Mouse (Mus musculus) c-Kit-positive CD71-positive TER-119-positive erythroid progenitor cells, embryonic 14.5 days (primary cell): ENCODE data around the gene Proca1.
"Not testable (repeated sequence)": the region's sequence is repeated elsewhere in the genome, so short reads cannot be mapped to it uniquely, and the experiment has no call there.

Experiments
- DNase-seq: peaks from one replicate; pipeline ENCODE4 v3.0.0-alpha.2; 2013; ENCODE audit warnings: low spot score

Gene Proca1

DNA sequence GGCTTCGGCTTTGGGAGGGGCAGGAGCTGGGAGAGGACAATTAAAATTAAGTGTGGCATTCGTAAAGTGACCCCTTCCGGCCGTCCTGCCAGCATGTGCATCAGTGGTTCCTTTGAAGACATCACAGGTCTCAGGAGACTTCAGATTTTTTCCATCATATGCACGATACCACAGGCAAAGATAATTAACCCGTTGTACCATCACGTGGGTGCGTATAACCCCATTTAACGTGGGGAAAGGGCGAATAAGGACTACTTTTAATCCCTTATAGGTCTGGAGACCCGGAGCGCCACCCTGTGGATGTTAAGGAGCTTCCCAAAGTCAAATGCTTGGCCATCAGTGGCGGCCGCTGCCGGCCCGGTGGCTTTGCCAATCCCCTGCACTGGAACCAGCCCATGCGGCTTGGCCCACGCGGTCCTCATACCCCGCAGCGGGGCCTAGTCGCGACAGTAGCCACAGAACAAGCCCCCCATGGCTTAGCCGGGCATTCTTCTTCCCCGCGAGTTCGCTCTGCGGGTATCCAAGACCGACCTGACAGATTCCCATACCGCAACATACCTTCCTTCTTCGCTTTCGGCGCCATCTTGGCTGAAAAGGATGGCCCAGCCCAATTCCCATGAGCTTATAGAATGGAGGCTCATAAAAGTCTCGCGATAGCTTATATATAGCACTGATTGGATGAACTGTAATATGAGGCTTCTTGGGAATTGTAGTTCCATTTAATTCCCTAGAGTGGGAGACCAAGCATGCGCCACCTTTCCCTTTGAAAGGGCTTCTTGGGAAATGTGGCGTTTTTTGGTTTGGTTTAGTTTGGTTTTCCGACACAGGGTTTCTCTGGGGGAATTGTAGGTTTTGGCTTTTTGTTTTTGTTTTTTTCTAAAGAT, 10.0 kb upstream of the Proca1 start, which contains the start of gene Rpl23a:
Gene Rpl23a, minus strand, starts transcription at position 624 of the 884 bp plus-strand sequence.
- peak; percentile 88 for DNase-seq

GRCm38 (mm10) chr11:78183884-78184514, 9.2 kb upstream of the Proca1 start:
- no peak for DNase-seq

DNA sequence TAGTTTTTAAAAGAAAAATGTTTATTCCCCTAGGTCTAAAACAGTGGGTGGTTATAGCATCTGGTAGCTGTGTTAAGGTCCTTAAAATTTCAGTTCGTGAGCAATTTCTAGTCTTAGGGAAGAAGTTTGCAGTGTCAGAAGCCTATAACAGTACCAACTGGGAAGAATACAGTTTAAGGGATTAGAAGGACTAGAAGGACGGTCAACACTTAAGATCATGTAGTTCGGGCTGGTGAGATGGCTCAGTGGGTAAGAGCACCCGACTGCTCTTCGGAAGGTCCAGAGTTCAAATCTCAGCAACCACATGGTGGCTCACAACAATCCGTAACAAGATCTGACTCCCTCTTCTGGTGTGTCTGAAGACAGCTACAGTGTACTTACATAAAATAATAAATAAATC, 8.5 kb upstream of the Proca1 start:
- not testable (repeated sequence) for DNase-seq

DNA sequence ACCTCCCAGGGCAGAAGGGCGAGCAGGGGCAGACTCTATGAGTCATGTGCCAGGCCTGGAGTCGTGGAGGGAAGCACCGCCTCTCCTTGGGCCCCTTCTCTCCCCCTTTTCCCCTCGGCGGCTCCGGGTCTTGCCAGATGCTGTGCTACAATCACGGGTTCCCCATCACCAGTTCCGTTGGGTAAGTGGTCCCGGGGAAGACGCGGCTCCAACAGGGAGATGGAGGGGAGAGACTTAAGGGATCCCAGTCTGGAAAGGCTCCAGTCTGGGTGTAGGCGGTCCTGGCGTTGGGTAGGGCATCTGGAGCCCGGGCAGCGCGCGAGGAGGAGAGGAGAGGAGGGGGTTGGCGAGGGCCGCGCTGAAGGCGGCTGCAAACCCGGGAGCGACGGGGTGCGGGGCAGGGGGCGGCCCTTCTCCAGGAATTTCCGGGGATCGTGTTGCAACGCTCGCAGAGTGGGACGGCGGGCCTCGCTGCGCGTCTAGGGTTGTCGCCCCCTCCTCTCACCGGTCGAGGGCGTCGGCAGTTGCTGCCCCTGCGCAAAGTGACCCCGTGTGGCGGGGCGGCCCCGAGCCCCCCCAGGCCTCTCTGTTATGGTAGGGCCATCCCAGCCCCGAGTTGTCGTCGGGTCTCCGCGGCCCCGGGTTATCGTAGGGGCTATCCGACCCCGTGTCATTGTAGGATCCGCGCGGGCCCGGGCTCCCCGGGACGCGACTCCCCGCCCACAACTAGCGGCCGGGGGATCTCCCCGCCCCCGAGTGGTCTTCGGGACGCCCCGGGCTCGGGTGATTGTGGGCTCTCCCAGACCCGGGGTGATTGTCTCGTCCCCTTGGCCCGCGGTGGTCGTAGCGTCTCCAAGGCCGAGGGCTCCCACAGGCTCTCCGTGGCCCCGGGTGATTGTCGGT, 4.6 kb upstream of the Proca1 start, which contains the start of gene Rab34:
Gene Rab34, plus strand, starts transcription at position 100 of the 903 bp plus-strand sequence.
- DNase-seq, result no peak

- DNase-seq, result no peak
Measured at GRCm38 (mm10) chr11:78189234-78190040, 3.8 kb upstream of the Proca1 start.

- no peak for DNase-seq
Measured at GRCm38 (mm10) chr11:78190041-78190440, 3.2 kb upstream of the Proca1 start.

DNA sequence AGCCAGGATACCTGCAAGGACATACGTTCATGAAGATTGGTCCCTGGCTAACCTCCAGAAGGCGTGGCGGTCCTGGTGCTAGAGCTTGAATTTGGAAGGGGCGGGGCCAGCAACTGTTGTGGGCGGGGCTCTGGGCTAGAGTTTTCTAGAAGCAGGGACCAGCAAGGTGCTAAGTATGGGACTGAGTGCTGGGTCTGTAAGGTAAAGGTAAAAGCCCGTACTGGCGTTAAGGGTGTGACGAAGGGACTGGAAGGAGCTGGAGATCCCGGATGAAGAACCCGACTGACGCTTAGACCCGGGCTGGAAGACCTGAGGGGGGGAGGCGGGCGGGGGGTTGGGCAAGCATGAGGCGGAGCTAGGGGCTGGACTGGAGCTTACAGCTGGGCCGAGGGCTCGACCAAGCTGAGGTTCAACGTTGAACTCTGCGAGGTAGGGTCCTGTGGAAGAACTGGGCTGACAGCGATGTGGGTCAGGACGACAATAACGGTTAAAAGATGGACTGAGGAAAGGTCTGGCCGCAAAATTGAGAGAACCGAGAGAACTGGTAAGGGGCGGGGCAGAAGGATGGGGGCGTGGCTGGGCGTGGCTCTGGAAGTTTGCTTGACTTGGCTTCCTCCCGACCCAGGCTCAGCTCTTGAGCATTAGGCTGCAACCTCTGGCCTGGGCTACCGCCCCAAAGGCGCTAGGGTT, 1.4 kb downstream of the Proca1 start:
- DNase-seq, result peak; percentile 81

GRCm38 (mm10) chr11:78195101-78195863, 2.1 kb downstream of the Proca1 start:
- no peak for DNase-seq

DNA sequence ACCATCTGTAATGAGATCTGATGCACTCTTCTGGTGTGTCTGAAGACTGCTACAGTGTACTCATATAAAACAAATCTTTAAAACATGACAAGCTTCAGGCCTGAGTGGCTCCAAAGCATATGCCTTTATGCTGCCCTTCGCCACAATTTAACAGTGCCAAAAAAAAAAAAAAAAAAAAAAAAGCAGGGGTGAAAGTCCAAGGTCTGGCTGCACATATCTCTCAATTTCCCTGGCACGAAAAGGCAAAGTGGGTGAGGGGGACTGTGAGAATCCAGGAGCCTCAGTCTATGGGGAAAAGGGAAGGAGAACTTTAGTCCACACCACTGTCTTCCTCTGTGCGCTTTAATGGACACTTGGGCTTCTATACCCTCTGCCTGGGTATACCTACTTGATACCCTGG, 9.2 kb downstream of the Proca1 start:
- no peak for DNase-seq

DNA sequence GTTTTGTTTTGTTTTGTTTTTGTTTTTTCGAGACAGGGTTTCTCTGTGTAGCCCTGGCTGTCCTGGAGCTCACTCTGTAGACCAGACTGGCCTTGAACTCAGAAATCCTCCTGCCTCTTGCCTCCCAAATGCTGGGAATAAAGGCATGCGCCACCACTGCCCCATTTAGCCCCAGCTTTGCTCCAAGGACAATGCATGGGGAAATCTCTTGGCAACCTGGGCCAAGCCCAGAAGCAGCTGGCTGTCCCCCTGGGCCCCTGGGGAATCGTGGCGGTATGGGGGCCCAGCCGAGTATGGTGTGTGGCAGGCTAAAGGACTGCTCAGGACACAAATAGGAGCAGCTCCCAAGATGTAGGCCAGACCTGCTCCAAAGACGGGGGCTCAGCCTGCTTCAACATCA, 11.1 kb downstream of the Proca1 start:
- no peak for DNase-seq

GRCm38 (mm10) chr11:78205361-78206206, 12.4 kb downstream of the Proca1 start:
- no peak for DNase-seq

- DNase-seq, result no peak
Measured at GRCm38 (mm10) chr11:78207190-78207589, 14.0 kb downstream of the Proca1 start.

DNA sequence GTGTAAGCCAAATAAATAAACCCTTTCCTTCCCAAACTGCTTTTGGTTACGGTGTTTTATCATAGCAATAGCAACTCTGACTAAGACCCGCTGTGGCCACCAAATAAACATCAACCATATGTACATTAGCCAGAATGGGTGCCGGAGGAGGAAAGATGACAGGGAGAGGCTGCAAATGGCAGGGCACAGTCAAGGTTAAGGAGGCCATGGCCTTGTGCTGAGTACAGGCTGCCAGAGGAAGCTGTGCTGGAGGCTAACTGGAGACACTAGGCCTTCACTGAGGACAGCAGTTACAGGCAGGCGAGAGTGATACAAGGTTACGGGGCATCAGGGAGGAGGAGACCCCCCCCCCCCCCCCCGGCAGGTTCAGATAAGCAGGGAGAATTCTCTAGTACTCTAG, 16.7 kb downstream of the Proca1 start:
- DNase-seq, result no peak

DNA sequence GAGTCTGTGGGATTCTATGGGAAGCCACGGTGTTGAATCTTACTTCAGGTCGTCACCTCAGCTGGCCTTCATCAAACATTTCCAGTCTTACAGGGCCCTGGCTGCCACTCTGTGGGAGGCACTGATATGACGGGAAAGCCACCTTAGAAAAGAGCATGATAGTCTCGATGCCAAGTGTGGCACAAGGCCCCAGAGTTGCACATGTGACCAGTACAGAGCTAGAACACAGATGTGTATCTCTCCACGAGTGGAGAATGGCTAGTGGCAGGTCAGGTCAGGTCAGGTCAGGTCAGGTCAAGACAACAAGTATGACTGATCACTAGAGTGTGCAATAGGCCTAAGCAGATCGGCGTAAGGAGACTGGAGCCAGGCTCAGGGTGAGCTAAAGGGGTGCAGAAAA, 17.4 kb downstream of the Proca1 start:
- DNase-seq, result no peak

- no peak for DNase-seq
Measured at GRCm38 (mm10) chr11:78211513-78211912, 18.3 kb downstream of the Proca1 start.

DNA sequence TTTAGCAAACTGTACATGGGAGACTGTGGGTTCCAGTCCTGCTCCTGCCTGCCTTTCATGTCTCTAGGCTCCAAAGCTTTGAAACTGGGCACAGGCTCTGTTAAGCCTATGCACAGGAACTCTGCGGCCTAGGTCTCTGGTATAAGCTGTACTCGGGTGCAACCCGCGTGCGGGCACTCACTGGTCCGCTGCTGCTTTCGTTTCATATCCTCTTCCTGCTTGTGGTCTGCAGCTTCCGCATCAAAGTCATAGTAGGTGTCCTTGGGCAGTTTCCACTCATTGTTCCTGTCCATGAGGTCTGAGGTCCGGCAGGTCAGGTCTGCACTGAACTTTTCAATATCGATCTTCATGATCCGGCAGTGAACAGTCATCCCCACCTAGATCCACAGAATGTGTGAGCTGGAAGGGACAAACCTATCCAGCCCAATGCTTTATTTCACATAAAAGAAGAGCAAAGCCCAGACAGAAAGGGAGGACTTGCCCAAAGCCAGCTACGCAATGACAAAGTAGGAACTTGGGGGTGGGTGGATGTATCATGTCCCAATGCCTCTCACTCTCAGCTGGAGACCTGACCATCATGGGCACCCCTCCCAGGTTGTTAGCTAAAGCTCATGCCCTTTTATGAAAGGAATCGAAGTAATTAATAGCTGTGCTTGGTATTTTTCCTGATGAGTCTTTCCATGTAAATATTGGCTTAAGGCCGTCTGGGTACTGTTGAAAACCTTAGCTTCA, 20.1 kb downstream of the Proca1 start:
- DNase-seq, result no peak

DNA sequence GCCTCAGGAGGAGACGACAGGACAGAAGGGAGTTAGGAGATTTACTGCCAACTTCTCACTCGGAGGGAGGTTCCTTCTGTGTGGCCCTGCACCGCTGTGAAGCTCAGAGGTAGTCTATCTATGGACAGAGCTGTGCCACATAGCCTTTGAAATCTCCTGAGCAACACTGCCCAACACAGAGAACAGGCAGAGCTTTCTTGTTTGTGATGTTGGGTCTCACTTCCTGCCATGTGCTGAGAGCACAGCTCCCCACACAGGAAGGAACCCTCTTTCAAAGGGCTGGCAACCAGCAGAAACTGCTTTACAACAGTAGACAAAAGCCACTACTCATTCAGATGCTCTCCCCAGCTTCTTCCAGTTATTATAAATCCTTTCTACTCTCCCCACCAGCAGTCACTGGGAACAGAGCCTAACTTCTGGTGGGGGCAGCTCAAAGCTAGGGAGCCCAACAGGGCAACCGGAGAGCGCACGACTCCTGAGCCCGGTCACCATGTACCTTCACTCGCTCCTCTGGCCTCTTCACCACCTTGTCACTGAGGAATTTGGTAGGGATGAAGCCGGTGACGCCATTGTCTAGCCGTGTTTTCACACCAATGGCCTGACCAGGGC, 22.6 kb downstream of the Proca1 start:
- no peak for DNase-seq

DNA sequence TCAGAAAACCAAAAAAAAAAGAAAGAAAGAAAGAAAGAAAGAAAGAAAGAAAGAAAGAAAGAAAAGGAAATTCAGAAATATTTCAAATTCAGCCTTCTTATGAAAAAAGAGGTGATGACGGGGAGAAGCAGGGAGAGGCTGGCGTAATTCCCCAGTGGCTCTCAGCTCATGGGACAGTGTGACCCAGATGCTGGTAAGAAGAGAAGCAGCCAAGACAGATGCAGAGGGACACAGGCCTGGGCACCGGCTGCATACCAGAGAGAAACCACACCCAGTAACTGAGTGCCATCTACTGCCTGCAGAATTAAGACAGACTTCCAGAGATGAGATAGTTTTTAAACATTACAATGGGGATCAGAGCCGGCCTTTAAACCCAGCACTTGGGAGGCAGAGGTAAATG, 30.4 kb downstream of the Proca1 start:
- no peak for DNase-seq
